Mouse (Mus musculus) embryonic stem cell, embryonic (primary cell): ENCODE results near the gene Vmn2r104.

Experiments
- CTCF ChIA-PET, 4 experiments: fragments of 300-600 bp in 2 of 4; fragments of 350-600 bp in 2 of 4; sonication (Branson Sonifier 250); formaldehyde crosslinking; loops; one replicate each; lab custom pipeline; 2022; ENCODE audit warnings: inconsistent platforms in 2 of 4; lab: Charles Lee
- POLR2A ChIA-PET, 4 experiments: fragments of 300-600 bp in 2 of 4; fragments of 350-600 bp in 2 of 4; sonication (Branson Sonifier 250); formaldehyde crosslinking; loops; one replicate each; lab custom pipeline; 2022; ENCODE audit warnings: antibody characterized with exemption in 4 of 4, inconsistent platforms in 1 of 4; lab: Charles Lee

Gene Vmn2r104

GRCm38 (mm10) chr17:20048236-20048635, at the start of gene Vmn2r104:
Gene Vmn2r104, minus strand, starts transcription at chr17:20048336.
- POLR2A ChIA-PET = no interaction called here

GRCm38 (mm10) chr17:20074090-20074489, 26.0 kb upstream of the Vmn2r104 start:
- ChIA-PET CTCF (no interaction called here), POLR2A (no interaction called here)

More at GRCm38 (mm10) chr17:20048236-20048635, at the start of gene Vmn2r104:
- CTCF ChIA-PET = no interaction called here

GRCm38 (mm10) chr17:20071656-20072396, 23.7 kb upstream of the Vmn2r104 start:
- CTCF ChIA-PET = no interaction called here
- POLR2A ChIA-PET = no interaction called here
